Mouse (Mus musculus): ENCODE results near the gene Metap1. TPM values are rescaled to one million over a fixed set of nuclear protein-coding genes. Genes with fewer than 3 reads are reported as not detected.
"Not testable (repeated sequence)": the region's sequence is repeated elsewhere in the genome, so short reads cannot be mapped to it uniquely, and the experiment has no call there.

Gene Metap1
- polyA plus RNA-seq, 1 experiment from 2014 or later = 54.0 TPM

DNA sequence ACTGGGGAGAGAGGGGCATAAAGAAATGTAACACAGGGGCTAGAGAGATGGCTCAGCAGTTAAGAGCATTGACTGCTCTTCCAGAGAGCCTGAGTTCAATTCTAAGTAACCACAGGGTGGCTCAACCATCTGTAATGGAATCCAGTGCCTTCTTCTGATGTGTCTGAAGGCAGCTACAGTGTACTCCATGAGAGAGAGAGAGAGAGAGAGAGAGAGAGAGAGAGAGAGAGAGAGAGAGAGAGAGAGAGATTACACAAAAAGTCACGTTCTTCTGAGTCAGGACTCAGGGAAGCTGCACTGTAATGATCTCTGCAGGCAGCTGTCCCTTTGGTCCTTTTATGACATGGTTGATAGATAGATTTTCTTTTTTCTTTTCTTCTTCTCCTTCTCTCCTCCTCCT is 5.2 kb upstream of the Metap1 start:
- H3K36me3 ChIP-seq (ENCODE audit: control insufficient read depth, insufficient read depth, low read length) = no peaks in the 10 kb centered on the region
- no peaks in the 10 kb centered on the region for H3K4me1 ChIP-seq (ENCODE audit: control insufficient read depth, insufficient read depth, low read length)
- no peaks in the 10 kb centered on the region for H3K27me3 ChIP-seq (ENCODE audit: control insufficient read depth, insufficient read depth, low read length)
- H3K27ac ChIP-seq (ENCODE audit: low read depth, low read length) = no peak overlapping the region
- H3K9ac ChIP-seq (ENCODE audit: low read depth, low read length) = no peak overlapping the region
- no peak overlapping the region for H3K4me3 ChIP-seq (ENCODE audit: low read length)
- H3K9me3 ChIP-seq (ENCODE audit: control insufficient read depth, low read length) = no peaks in the 10 kb centered on the region
- WGBS = 22% methylated on average over 1 of the region's 1 CpGs
- no peak overlapping the region for H3K4me2 ChIP-seq (replicated peaks; ENCODE audit: low read depth, low read length)
- ATAC-seq (ENCODE audit: low FRiP score, low TSS enrichment) = no peak

DNA sequence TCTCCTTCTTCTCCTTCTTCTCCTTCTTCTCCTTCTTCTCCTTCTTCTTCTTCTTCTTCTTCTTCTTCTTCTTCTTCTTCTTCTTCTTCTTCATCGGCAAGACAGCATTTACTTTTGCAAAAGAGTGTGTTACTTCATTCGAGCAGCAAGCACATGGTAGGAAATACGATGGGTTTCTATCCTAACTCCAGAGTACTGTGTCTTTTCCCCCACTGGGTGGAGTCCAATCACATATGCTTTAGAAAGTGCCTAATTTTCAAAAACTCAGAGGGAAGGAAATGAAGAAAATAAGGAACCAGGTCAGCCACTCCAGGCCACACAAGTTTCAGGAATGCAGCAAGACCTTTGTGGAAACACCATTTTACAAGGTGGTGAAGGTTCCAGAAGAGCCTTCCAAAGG is 4.4 kb upstream of the Metap1 start:
- no peak for ATAC-seq (ENCODE audit: low FRiP score, low TSS enrichment)
- no peak overlapping the region for H3K9ac ChIP-seq (ENCODE audit: low read depth, low read length)
- H3K27me3 ChIP-seq (ENCODE audit: control insufficient read depth, insufficient read depth, low read length) = no peaks in the 10 kb centered on the region
- H3K4me1 ChIP-seq (ENCODE audit: control insufficient read depth, insufficient read depth, low read length) = no peaks in the 10 kb centered on the region
- WGBS = 83% methylated on average over 3 of the region's 3 CpGs
- H3K36me3 ChIP-seq (ENCODE audit: control insufficient read depth, insufficient read depth, low read length) = no peaks in the 10 kb centered on the region
- H3K9me3 ChIP-seq (ENCODE audit: control insufficient read depth, low read length) = no peaks in the 10 kb centered on the region
- H3K4me2 ChIP-seq (replicated peaks; ENCODE audit: low read depth, low read length) = no peak overlapping the region
- H3K4me3 ChIP-seq (ENCODE audit: low read length) = no peak overlapping the region
- H3K27ac ChIP-seq (ENCODE audit: low read depth, low read length) = no peak overlapping the region

DNA sequence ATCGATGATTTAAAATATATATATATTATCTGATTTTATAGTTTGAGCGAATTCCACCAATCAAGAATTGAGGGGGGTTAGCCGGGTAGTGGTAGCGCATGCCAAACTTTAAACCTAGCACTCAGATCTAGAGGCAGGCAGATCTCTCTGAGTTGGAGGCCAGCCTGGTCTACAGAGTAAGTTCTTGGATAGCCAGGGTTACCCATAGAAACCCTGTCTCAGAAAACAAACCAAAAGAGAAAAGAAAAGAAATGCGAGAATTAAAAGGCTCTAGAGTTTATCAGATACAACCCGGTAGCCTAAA is 671 bp upstream of the Metap1 start:
- 0 out of 2 replicates have a peak, but pooled peaks have one; percentile 16 for ATAC-seq (ENCODE audit: low FRiP score, low TSS enrichment)
- H3K9me3 ChIP-seq (ENCODE audit: control insufficient read depth, low read length) = no peaks in the 10 kb centered on the region
- WGBS = 26% methylated on average over 6 of the region's 6 CpGs
- H3K4me3 ChIP-seq (ENCODE audit: low read length) = peak overlapping the region; percentile 59
- no peaks in the 10 kb centered on the region for H3K4me1 ChIP-seq (ENCODE audit: control insufficient read depth, insufficient read depth, low read length)
- H3K36me3 ChIP-seq (ENCODE audit: control insufficient read depth, insufficient read depth, low read length) = peaks cover 3% of the 10 kb centered on the region; the same call in 1 of the 2 replicates
- peak overlapping the region; percentile 61; the same call in 1 of the 2 replicates for H3K9ac ChIP-seq (ENCODE audit: low read depth, low read length)
- H3K4me2 ChIP-seq (replicated peaks; ENCODE audit: low read depth, low read length) = peak overlapping the region; percentile 56
- no peaks in the 10 kb centered on the region for H3K27me3 ChIP-seq (ENCODE audit: control insufficient read depth, insufficient read depth, low read length)
- H3K27ac ChIP-seq (ENCODE audit: low read depth, low read length) = no peak overlapping the region

DNA sequence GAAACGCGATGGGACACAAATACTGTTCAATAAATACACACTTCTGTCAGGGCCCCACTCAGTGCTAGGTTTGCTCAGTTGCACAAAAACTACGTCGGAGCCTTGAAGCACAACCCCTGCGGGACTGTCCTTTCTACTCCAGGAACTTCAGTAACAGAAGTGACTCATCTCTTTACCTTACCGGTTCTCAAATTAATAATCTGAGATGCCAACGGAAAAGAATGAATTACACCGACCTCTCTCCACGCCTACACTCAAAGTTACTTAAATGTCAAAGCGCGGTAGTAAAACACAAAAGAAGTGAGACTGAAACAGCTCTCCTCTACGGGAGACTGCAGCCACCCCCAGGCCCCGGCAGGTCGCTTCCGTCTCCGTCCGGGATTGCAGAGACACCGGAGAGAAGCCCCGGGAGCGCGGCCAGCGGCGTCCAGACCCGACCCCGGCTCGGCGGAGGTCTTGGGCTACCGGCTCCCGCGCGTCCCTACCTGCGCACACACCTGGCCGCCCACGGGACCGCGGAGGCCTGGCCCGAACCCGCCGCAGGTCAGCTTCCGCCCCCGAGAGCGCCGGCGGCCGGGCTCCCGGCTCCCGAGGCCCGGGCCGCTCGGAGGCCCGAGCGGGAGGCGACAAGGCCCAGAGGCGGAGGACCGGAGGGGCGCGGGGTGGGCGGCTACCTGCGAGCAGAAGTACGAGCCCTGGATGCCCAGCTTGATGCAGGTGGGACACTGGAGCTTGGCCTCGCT is 560 bp downstream of the Metap1 start:
- Histone ChIP-seq H3K4me3 (ENCODE audit: low read length) (peak overlapping the region; percentile 59), H3K36me3 (ENCODE audit: control insufficient read depth, insufficient read depth, low read length) (peaks cover 9% of the 10 kb centered on the region; the same call in 1 of the 2 replicates), H3K4me2 (replicated peaks; ENCODE audit: low read depth, low read length) (peak overlapping the region; percentile 73), H3K9me3 (ENCODE audit: control insufficient read depth, low read length) (no peaks in the 10 kb centered on the region), H3K9ac (ENCODE audit: low read depth, low read length) (peak overlapping the region; percentile 84), H3K4me1 (ENCODE audit: control insufficient read depth, insufficient read depth, low read length) (no peaks in the 10 kb centered on the region), H3K27me3 (ENCODE audit: control insufficient read depth, insufficient read depth, low read length) (no peaks in the 10 kb centered on the region), H3K27ac (ENCODE audit: low read depth, low read length) (peak overlapping the region; percentile 61; the same call in 1 of the 2 replicates)
- WGBS = under 1% methylated on average over 35 of the region's 61 CpGs
- ATAC-seq (ENCODE audit: low FRiP score, low TSS enrichment) = no peak

DNA sequence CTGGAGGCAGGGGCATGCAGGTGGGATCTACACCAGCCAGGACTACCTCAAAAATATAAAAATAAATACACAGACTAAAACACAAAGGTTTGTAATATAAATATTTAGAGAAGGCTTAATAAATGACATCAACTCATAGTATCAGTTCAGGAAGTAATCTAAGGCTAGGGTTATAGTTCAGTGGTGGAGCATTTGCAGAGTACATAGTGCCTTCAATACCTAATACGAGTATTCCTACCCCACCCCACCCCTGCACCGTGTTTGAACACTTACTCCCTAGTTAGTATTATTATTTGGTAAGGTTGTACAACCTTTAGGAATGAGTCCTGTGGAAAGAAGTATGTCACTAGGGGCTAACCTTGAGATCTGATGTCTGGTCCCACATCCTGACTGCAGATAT is 6.1 kb downstream of the Metap1 start:
- H3K4me2 ChIP-seq (replicated peaks; ENCODE audit: low read depth, low read length) = no peak overlapping the region
- H3K4me1 ChIP-seq (ENCODE audit: control insufficient read depth, insufficient read depth, low read length) = no peaks in the 10 kb centered on the region
- no peaks in the 10 kb centered on the region for H3K27me3 ChIP-seq (ENCODE audit: control insufficient read depth, insufficient read depth, low read length)
- peaks cover 33% of the 10 kb centered on the region for H3K36me3 ChIP-seq (ENCODE audit: control insufficient read depth, insufficient read depth, low read length)
- no peaks in the 10 kb centered on the region for H3K9me3 ChIP-seq (ENCODE audit: control insufficient read depth, low read length)
- 95% methylated on average over 2 of the region's 2 CpGs for WGBS
- H3K4me3 ChIP-seq (ENCODE audit: low read length) = no peak overlapping the region
- H3K27ac ChIP-seq (ENCODE audit: low read depth, low read length) = no peak overlapping the region
- no peak overlapping the region for H3K9ac ChIP-seq (ENCODE audit: low read depth, low read length)
- ATAC-seq (ENCODE audit: low FRiP score, low TSS enrichment) = no peak

DNA sequence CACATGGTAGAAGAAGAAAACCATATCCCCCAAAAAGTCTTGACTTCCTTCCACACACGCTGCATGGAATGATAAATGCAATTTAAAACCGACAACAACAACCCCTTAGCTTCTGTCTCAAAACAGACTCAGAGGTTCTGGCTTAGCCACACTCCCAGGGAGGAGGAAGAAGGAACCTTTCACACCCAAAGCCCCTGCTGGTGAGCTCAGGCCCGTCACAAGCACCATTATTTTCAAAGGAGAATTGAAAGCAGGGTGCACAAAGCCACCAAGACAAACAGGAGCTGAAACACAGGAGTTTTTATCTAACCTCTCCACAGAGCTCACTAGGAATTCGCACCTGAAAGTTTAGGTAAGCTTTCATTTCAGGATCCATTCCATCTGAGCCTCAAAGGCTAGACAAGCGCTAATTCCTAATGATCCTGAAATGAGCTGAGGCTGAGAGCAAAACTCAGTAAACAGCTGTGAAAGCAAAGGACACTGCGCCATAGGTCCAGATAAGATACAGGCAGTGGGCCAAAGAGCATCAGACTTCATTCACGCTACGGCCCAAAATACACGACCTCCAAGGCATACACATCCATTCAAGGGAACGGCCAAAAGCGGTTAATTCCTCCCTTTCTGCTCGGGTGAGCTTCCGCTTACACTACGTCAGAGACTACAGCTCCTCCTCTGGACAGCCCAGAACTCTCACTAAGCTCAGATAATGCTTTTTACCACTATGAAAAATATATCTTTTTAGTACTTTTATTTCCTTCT is 7.6 kb downstream of the Metap1 start:
- Histone ChIP-seq H3K4me3 (ENCODE audit: low read length) (no peak overlapping the region), H3K27ac (ENCODE audit: low read depth, low read length) (no peak overlapping the region), H3K36me3 (ENCODE audit: control insufficient read depth, insufficient read depth, low read length) (peaks cover 35% of the 10 kb centered on the region), H3K4me1 (ENCODE audit: control insufficient read depth, insufficient read depth, low read length) (no peaks in the 10 kb centered on the region), H3K27me3 (ENCODE audit: control insufficient read depth, insufficient read depth, low read length) (no peaks in the 10 kb centered on the region), H3K9ac (ENCODE audit: low read depth, low read length) (no peak overlapping the region), H3K9me3 (ENCODE audit: control insufficient read depth, low read length) (no peaks in the 10 kb centered on the region), H3K4me2 (replicated peaks; ENCODE audit: low read depth, low read length) (no peak overlapping the region)
- 72% methylated on average over 14 of the region's 14 CpGs for WGBS
- ATAC-seq (ENCODE audit: low FRiP score, low TSS enrichment) = no peak

DNA sequence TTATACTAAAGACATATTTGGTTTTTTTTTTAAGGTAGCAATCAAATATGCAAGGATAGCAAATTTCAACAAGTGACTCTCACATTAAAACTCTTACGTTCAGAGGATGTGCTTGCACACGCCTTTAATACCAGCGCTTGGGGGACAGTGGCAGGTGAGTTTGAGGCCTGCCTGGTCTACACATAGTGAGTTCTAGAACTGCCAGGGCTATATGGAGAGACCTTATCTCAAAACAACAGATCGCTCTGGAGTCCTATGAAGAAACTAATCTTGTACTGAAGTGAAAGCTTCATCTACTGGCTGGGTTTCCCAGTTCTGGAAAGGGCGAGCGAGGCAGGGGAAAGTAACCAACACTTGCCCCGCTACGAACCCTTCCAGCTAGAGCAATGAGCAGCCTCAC is 9.8 kb downstream of the Metap1 start:
- no peak for ATAC-seq (ENCODE audit: low FRiP score, low TSS enrichment)
- no peaks in the 10 kb centered on the region for H3K27me3 ChIP-seq (ENCODE audit: control insufficient read depth, insufficient read depth, low read length)
- no peak overlapping the region for H3K4me2 ChIP-seq (replicated peaks; ENCODE audit: low read depth, low read length)
- H3K36me3 ChIP-seq (ENCODE audit: control insufficient read depth, insufficient read depth, low read length) = peaks cover 30% of the 10 kb centered on the region
- H3K9ac ChIP-seq (ENCODE audit: low read depth, low read length) = no peak overlapping the region
- no peaks in the 10 kb centered on the region for H3K4me1 ChIP-seq (ENCODE audit: control insufficient read depth, insufficient read depth, low read length)
- no peak overlapping the region for H3K27ac ChIP-seq (ENCODE audit: low read depth, low read length)
- no peaks in the 10 kb centered on the region for H3K9me3 ChIP-seq (ENCODE audit: control insufficient read depth, low read length)
- H3K4me3 ChIP-seq (ENCODE audit: low read length) = no peak overlapping the region
- WGBS = 96% methylated on average over 8 of the region's 8 CpGs

DNA sequence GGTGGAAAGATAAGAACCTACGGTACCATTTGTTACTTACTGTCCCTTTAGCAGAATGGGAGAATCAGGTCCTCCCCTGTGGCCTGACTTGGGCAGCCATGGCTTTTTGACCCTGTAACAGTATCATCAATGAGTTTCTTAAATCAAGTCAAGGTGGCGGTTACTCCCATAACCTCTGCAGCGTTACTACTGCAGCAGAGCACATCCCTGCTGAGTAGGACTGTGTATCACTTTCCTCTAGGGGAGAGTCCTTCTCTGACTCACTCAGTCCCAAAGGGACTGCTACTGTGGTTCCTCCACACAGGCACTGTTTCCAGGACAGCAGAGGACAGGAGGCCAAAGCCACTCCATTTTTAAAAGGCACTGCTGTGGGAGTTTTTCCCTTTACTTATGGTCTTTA is 18.2 kb downstream of the Metap1 start:
- H3K27ac ChIP-seq (ENCODE audit: low read depth, low read length) = no peak overlapping the region
- ATAC-seq (ENCODE audit: low FRiP score, low TSS enrichment) = peak; percentile 75
- no peak overlapping the region for H3K4me2 ChIP-seq (replicated peaks; ENCODE audit: low read depth, low read length)
- no peaks in the 10 kb centered on the region for H3K27me3 ChIP-seq (ENCODE audit: control insufficient read depth, insufficient read depth, low read length)
- peaks cover 60% of the 10 kb centered on the region for H3K36me3 ChIP-seq (ENCODE audit: control insufficient read depth, insufficient read depth, low read length)
- no peaks in the 10 kb centered on the region for H3K4me1 ChIP-seq (ENCODE audit: control insufficient read depth, insufficient read depth, low read length)
- H3K4me3 ChIP-seq (ENCODE audit: low read length) = no peak overlapping the region
- 55% methylated on average over 3 of the region's 3 CpGs for WGBS
- H3K9ac ChIP-seq (ENCODE audit: low read depth, low read length) = no peak overlapping the region
- H3K9me3 ChIP-seq (ENCODE audit: control insufficient read depth, low read length) = no peaks in the 10 kb centered on the region

DNA sequence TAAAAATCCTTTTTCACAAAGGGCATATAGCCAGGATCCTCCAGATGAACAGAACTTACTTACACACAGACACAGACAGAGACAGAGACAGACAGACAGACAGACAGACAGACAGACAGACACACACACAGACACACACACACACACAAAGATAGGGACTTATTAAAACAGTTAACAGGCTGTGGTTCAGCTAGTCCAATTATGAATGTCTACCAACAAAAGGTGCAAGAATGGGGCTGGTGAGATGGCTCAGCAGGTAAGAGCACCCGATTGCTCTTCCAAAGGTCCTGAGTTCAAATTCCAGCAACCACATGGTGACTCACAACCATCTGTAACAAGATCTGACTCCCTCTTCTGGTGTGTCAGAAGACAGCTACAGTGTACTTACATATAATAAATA is 22.7 kb downstream of the Metap1 start:
- ATAC-seq (ENCODE audit: low FRiP score, low TSS enrichment); H3K27ac ChIP-seq (ENCODE audit: low read depth, low read length); H3K4me2 ChIP-seq (replicated peaks; ENCODE audit: low read depth, low read length); H3K27me3 ChIP-seq (ENCODE audit: control insufficient read depth, insufficient read depth, low read length); H3K4me1 ChIP-seq (ENCODE audit: control insufficient read depth, insufficient read depth, low read length); H3K9me3 ChIP-seq (ENCODE audit: control insufficient read depth, low read length); H3K9ac ChIP-seq (ENCODE audit: low read depth, low read length); H3K4me3 ChIP-seq (ENCODE audit: low read length): not testable (repeated sequence)
- peaks cover 73% of the 10 kb centered on the region for H3K36me3 ChIP-seq (ENCODE audit: control insufficient read depth, insufficient read depth, low read length)
- WGBS = 92% methylated on average over 1 of the region's 1 CpGs
